Mouse (Mus musculus): ENCODE measurements at regions not wholly inside any gene's neighbourhood (a gene's known extent, or its start where the extent isn't known, plus 50 kb on each side); places are given as distances from the start of the nearest gene placed in this dataset.

DNA sequence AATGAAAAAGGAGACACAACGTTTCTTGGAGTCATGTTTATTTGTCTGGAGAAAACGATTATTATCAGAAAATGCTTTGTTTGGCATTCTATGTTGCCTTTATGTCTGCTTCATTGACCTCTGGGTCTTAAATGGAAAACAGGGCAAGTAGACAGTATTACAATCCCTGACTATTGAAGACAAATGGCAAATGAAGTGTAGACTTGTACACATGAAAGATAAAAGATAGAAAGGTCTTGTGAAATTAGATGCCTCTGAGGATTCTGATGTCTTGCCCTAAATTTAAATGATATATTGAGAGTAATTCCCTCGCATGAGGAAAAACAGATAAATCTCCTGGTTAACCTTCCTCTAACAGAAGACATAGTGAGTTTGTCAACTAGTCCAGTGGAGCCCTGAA is 1186.7 kb downstream of the Slitrk1 start:
- Histone ChIP-seq H3K4me1 (ENCODE audit: insufficient read depth) (no peaks in the 10 kb centered on the region), H3K27me3 (ENCODE audit: insufficient read depth, low read length) (no peaks in the 10 kb centered on the region), H3K36me3 (ENCODE audit: insufficient read depth) (no peaks in the 10 kb centered on the region), H3K27ac (ENCODE audit: low read depth) (no peak overlapping the region), H3K4me3 (ENCODE audit: low read depth, low read length) (no peak overlapping the region), H3K9me3 (ENCODE audit: low read depth, low read length) (no peaks in the 10 kb centered on the region), H3K4me2 (no peak overlapping the region), H3K9ac (no peak overlapping the region)
- DNase-seq (no peak), ATAC-seq (ENCODE audit: insufficient read depth) (no peak)
- 37% methylated on average over 3 of the region's 3 CpGs for WGBS
- TF ChIP-seq CTCF (IDR thresholded peaks at IDR 0.05; ENCODE audit: low read depth), result no peak

DNA sequence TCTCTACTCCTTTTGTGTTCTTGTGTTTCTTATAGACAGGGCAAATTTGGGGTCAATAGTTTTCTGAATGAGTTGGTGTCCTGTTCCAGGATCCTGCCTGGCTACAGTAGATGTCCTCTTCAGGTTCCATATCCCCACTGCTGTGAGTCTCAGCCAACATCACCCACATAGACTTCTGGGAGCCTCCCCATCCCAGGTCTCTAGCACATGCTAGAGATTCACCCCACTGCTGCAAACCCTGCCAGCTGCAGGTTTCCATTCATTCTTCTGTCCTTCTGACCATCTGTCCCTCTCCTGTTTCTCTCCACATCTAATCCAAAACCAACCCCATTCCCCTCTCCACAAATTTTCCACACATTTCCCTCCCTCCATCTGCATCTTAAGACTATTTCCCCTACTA is 1225.6 kb downstream of the Slitrk1 start:
- H3K9me3 ChIP-seq (ENCODE audit: low read depth, low read length), result no peaks in the 10 kb centered on the region
- H3K4me3 ChIP-seq (ENCODE audit: low read depth, low read length), result no peak overlapping the region
- DNase-seq (no peak), ATAC-seq (ENCODE audit: insufficient read depth) (no peak)
- H3K27me3 ChIP-seq (ENCODE audit: insufficient read depth, low read length), result no peaks in the 10 kb centered on the region
- no peak overlapping the region for H3K27ac ChIP-seq (ENCODE audit: low read depth)
- no peak overlapping the region for H3K4me2 ChIP-seq
- H3K4me1 ChIP-seq (ENCODE audit: insufficient read depth), result no peaks in the 10 kb centered on the region
- no peak overlapping the region for H3K9ac ChIP-seq
- TF ChIP-seq CTCF (IDR thresholded peaks at IDR 0.05; ENCODE audit: low read depth), result no peak
- H3K36me3 ChIP-seq (ENCODE audit: insufficient read depth), result no peaks in the 10 kb centered on the region

DNA sequence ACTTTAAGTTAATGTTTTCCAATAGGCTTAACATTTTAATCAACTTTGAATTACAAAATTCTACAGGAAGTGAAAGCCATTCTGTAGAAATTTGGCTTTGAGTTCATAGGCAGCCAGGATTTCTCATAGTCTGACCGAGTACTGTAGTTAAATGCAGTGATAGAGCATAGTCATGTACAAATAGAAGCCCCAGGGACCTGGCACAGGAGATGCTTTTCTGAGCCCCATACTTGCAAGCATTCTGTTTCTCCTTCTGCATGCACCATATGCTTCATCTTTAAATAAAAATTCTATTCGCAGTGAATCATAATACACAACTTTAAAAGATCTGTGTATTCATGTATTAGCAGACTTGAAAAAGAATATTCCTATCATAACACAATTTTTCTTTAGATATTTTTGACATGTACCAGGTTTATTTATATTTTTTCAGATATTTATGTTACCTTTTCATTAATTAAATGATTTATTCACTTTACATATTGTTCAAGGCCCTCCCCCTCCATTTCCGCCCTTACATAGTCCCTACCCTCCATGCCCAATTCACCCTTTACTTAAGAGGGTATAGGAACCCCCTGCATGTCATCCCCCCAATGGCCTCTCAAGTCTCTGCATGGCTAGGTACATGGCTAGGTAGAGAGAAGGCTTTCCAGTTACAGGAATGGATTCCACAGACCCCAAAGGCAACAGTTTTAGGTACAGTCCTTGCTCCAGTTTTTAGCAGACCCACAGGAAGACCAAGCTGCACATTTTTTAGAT is 1226.5 kb downstream of the Slitrk1 start:
- WGBS, result 89% methylated on average over 3 of the region's 3 CpGs
- ATAC-seq (ENCODE audit: insufficient read depth), result no peak

GRCm38 (mm10) chr14:107656595-107656994 is 1257.4 kb downstream of the Slitrk1 start:
- no peak for ATAC-seq (ENCODE audit: insufficient read depth)
- 30% methylated on average over 3 of the region's 3 CpGs for WGBS
- TF ChIP-seq CTCF (IDR thresholded peaks at IDR 0.05; ENCODE audit: low read depth), result no peak

More for the DNA sequence above, 1226.5 kb downstream of the Slitrk1 start:
- Histone ChIP-seq H3K4me3 (ENCODE audit: low read depth, low read length) (no peak overlapping the region), H3K27me3 (ENCODE audit: insufficient read depth, low read length) (no peaks in the 10 kb centered on the region), H3K4me2 (no peak overlapping the region), H3K27ac (ENCODE audit: low read depth) (no peak overlapping the region), H3K4me1 (ENCODE audit: insufficient read depth) (no peaks in the 10 kb centered on the region), H3K9me3 (ENCODE audit: low read depth, low read length) (no peaks in the 10 kb centered on the region), H3K36me3 (ENCODE audit: insufficient read depth) (no peaks in the 10 kb centered on the region), H3K9ac (no peak overlapping the region)
- TF ChIP-seq CTCF (IDR thresholded peaks at IDR 0.05; ENCODE audit: low read depth), result no peak
- no peak for DNase-seq

GRCm38 (mm10) chr14:107615466-107615865 is 1298.5 kb downstream of the Slitrk1 start:
- H3K27ac ChIP-seq (ENCODE audit: low read depth), result no peak overlapping the region
- WGBS, result 86% methylated on average over 5 of the region's 5 CpGs
- no peak for TF ChIP-seq CTCF (IDR thresholded peaks at IDR 0.05; ENCODE audit: low read depth)
- H3K4me1 ChIP-seq (ENCODE audit: insufficient read depth), result no peaks in the 10 kb centered on the region
- no peaks in the 10 kb centered on the region for H3K36me3 ChIP-seq (ENCODE audit: insufficient read depth)
- H3K9me3 ChIP-seq (ENCODE audit: low read depth, low read length), result no peaks in the 10 kb centered on the region
- no peak overlapping the region for H3K4me3 ChIP-seq (ENCODE audit: low read depth, low read length)
- H3K27me3 ChIP-seq (ENCODE audit: insufficient read depth, low read length), result no peaks in the 10 kb centered on the region
- DNase-seq (no peak), ATAC-seq (ENCODE audit: insufficient read depth) (no peak)
- H3K9ac ChIP-seq, result no peak overlapping the region
- no peak overlapping the region for H3K4me2 ChIP-seq

More at GRCm38 (mm10) chr14:107656595-107656994, 1257.4 kb downstream of the Slitrk1 start:
- Histone ChIP-seq H3K4me1 (ENCODE audit: insufficient read depth) (no peaks in the 10 kb centered on the region), H3K4me2 (no peak overlapping the region), H3K9ac (no peak overlapping the region), H3K4me3 (ENCODE audit: low read depth, low read length) (no peak overlapping the region), H3K9me3 (ENCODE audit: low read depth, low read length) (no peaks in the 10 kb centered on the region), H3K27me3 (ENCODE audit: insufficient read depth, low read length) (no peaks in the 10 kb centered on the region), H3K36me3 (ENCODE audit: insufficient read depth) (no peaks in the 10 kb centered on the region), H3K27ac (ENCODE audit: low read depth) (no peak overlapping the region)
- DNase-seq, result no peak

GRCm38 (mm10) chr14:107614348-107614747 is 1299.6 kb downstream of the Slitrk1 start:
- Histone ChIP-seq H3K4me2 (no peak overlapping the region), H3K27me3 (ENCODE audit: insufficient read depth, low read length) (no peaks in the 10 kb centered on the region), H3K36me3 (ENCODE audit: insufficient read depth) (no peaks in the 10 kb centered on the region), H3K4me3 (ENCODE audit: low read depth, low read length) (no peak overlapping the region), H3K27ac (ENCODE audit: low read depth) (no peak overlapping the region), H3K9me3 (ENCODE audit: low read depth, low read length) (no peaks in the 10 kb centered on the region), H3K9ac (no peak overlapping the region), H3K4me1 (ENCODE audit: insufficient read depth) (no peaks in the 10 kb centered on the region)
- DNase-seq, result peak; percentile 40
- WGBS, result 27% methylated on average over 1 of the region's 1 CpGs
- ATAC-seq (ENCODE audit: insufficient read depth), result no peak
- TF ChIP-seq CTCF (IDR thresholded peaks at IDR 0.05; ENCODE audit: low read depth), result no peak

DNA sequence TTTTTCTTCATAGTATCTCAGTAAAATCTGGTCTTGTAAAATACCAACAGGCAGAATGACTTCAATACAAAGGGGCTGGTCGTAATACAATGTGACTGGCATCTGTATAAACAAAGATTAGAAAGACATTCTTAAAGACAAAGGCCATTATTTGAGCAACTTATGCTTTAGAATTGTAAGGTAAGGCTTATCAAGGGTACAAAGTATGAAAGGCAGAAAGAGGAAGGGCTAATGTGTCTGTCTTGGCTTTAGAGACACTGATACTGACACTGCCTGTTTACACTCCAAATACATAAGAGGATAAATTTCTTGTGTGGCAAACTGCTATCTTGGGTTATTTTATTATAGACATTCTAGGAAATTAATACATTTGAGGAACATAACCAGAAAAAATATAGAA is 1310.8 kb downstream of the Slitrk1 start:
- H3K27me3 ChIP-seq (ENCODE audit: insufficient read depth, low read length), result no peaks in the 10 kb centered on the region
- no peaks in the 10 kb centered on the region for H3K9me3 ChIP-seq (ENCODE audit: low read depth, low read length)
- no peak for DNase-seq
- H3K36me3 ChIP-seq (ENCODE audit: insufficient read depth), result no peaks in the 10 kb centered on the region
- no peak for TF ChIP-seq CTCF (IDR thresholded peaks at IDR 0.05; ENCODE audit: low read depth)
- no peak overlapping the region for H3K27ac ChIP-seq (ENCODE audit: low read depth)
- no peak overlapping the region for H3K9ac ChIP-seq
- H3K4me1 ChIP-seq (ENCODE audit: insufficient read depth), result no peaks in the 10 kb centered on the region
- H3K4me3 ChIP-seq (ENCODE audit: low read depth, low read length), result no peak overlapping the region
- 51% methylated on average over 1 of the region's 1 CpGs for WGBS
- ATAC-seq (ENCODE audit: insufficient read depth), result no peak
- H3K4me2 ChIP-seq, result no peak overlapping the region

All from lung, embryonic 14.5 days (tissue).